Mouse (Mus musculus): Measurements from ENCODE around the gene Fam71b.

Gene Fam71b

GRCm38 (mm10) chr11:46396167-46396859 is at the start of gene Fam71b:
Gene Fam71b, plus strand, starts transcription at chr11:46396559.
- no peak for DNase-seq (ENCODE audit: extremely low spot score, low spot score)

- DNase-seq (ENCODE audit: extremely low spot score, low spot score): no peak
These were observed 48.6 kb upstream of the Fam71b start for GRCm38 (mm10) chr11:46347756-46348155.

- no peak for DNase-seq (ENCODE audit: extremely low spot score, low spot score)
These were observed 47.9 kb upstream of the Fam71b start for GRCm38 (mm10) chr11:46348416-46348815.

- DNase-seq (ENCODE audit: extremely low spot score, low spot score): no peak
These were observed 46.5 kb upstream of the Fam71b start for GRCm38 (mm10) chr11:46349681-46350410.

- no peak for DNase-seq (ENCODE audit: extremely low spot score, low spot score)
These were observed 38.0 kb upstream of the Fam71b start for GRCm38 (mm10) chr11:46358369-46358768.

- DNase-seq (ENCODE audit: extremely low spot score, low spot score): peak; percentile 48
These were observed 35.2 kb upstream of the Fam71b start for GRCm38 (mm10) chr11:46360991-46361665.

- no peak for DNase-seq (ENCODE audit: extremely low spot score, low spot score)
These were observed 34.0 kb upstream of the Fam71b start for GRCm38 (mm10) chr11:46362061-46363022.

GRCm38 (mm10) chr11:46363864-46364263 is 32.5 kb upstream of the Fam71b start:
- DNase-seq (ENCODE audit: extremely low spot score, low spot score): no peak

- no peak for DNase-seq (ENCODE audit: extremely low spot score, low spot score)
These were observed 30.6 kb upstream of the Fam71b start for GRCm38 (mm10) chr11:46365744-46366143.

- no peak for DNase-seq (ENCODE audit: extremely low spot score, low spot score)
These were observed 30.0 kb upstream of the Fam71b start for GRCm38 (mm10) chr11:46366357-46366756.

GRCm38 (mm10) chr11:46370457-46370856 is 25.9 kb upstream of the Fam71b start:
- no peak for DNase-seq (ENCODE audit: extremely low spot score, low spot score)

- no peak for DNase-seq (ENCODE audit: extremely low spot score, low spot score)
These were observed 25.1 kb upstream of the Fam71b start for GRCm38 (mm10) chr11:46371250-46371649.

- no peak for DNase-seq (ENCODE audit: extremely low spot score, low spot score)
These were observed 23.9 kb upstream of the Fam71b start for GRCm38 (mm10) chr11:46372331-46372953.

- DNase-seq (ENCODE audit: extremely low spot score, low spot score): no peak
These were observed 23.0 kb upstream of the Fam71b start for GRCm38 (mm10) chr11:46373071-46374030.

GRCm38 (mm10) chr11:46375015-46375414 is 21.3 kb upstream of the Fam71b start:
- no peak for DNase-seq (ENCODE audit: extremely low spot score, low spot score)

- no peak for DNase-seq (ENCODE audit: extremely low spot score, low spot score)
These were observed 19.0 kb upstream of the Fam71b start for GRCm38 (mm10) chr11:46377316-46377715.

- no peak for DNase-seq (ENCODE audit: extremely low spot score, low spot score)
These were observed 18.3 kb upstream of the Fam71b start for GRCm38 (mm10) chr11:46377819-46378782.

- no peak for DNase-seq (ENCODE audit: extremely low spot score, low spot score)
These were observed 16.2 kb upstream of the Fam71b start for GRCm38 (mm10) chr11:46380097-46380675.

All from neural tube, embryonic 10.5 days (tissue).